Mouse (Mus musculus) neutrophil, adult 5-6 weeks (primary cell): Measurements from ENCODE around the gene Gm21773. TPM values are rescaled to one million over a fixed set of nuclear protein-coding genes. Genes with fewer than 3 reads are reported as not detected.
"Not testable (repeated sequence)": the region's sequence is repeated elsewhere in the genome, so short reads cannot be mapped to it uniquely, and the experiment has no call there.

ENCODE experiments used
- ATAC-seq: fragments of 151-379, 151-347 bp; 2 replicates; pipeline ENCODE4 v1.8.0; 2017; ENCODE audit warnings: mild to moderate bottlenecking, moderate TSS enrichment; ENCODE audit not compliant: insufficient number of reproducible peaks, poor library complexity, low FRiP score, severe bottlenecking; ENCODE audit errors: extremely low read depth
- total RNA-seq: library from RNA; stranded (forward); fragments of 200-1000 nt; gene quantifications from 2 replicates; pipeline ENCODE4 v1.2.3, GENCODE M21; 2017

The Gm21773 gene
- not detected in 2 replicates for total RNA-seq

DNA sequence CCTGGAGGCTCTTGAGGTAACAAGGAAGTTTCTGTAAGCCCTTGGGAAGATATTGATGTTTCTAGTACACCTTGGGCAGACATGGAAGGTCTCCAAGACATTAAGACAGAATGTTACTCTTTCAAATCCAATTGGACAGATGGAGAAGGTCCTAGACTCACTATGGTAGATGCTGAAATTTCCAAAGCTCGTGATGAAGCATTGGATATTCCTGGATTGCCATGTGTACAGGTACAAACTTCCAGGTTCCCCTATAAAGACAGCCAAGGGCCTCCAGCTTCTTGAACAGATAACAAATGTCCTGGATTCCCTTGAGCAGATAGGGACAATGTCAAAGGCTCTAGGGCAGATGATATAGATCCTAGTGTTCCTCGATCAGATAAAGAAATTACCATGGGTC, at the start of gene Gm21773:
TSS of gene Gm21773 (minus strand) at position 101 of the 400 bp plus-strand sequence.
- not testable (repeated sequence) for ATAC-seq
